Mouse (Mus musculus) ES-Bruce4 (cell line): ENCODE measurements around the gene Tekt3. TPM values are rescaled to one million over a fixed set of nuclear protein-coding genes. Genes with fewer than 3 reads are reported as not detected.

Experiments
- H3K27ac ChIP-seq: 2 replicates; pipeline ENCODE4 v1.5.1; 2012; ENCODE audit warnings: low read length, inconsistent platforms; ENCODE audit not compliant: insufficient read depth
- H3K27me3 ChIP-seq: 2 replicates; pipeline ENCODE4 v1.6.1; 2012; ENCODE audit warnings: mild to moderate bottlenecking, low read length, inconsistent platforms; ENCODE audit not compliant: control insufficient read depth, poor library complexity, insufficient read depth, severe bottlenecking
- H3K36me3 ChIP-seq: 2 replicates; pipeline ENCODE4 v1.6.1; 2012; ENCODE audit warnings: inconsistent platforms, mild to moderate bottlenecking, low read length, moderate library complexity; ENCODE audit not compliant: control insufficient read depth, poor library complexity, insufficient read depth, severe bottlenecking
- H3K4me1 ChIP-seq: one replicate; pipeline ENCODE4 v1.8.1; 2011; ENCODE audit warnings: low read length; ENCODE audit not compliant: control insufficient read depth, insufficient read depth
- H3K4me3 ChIP-seq: 2 replicates; pipeline ENCODE4 v1.5.1; 2011; ENCODE audit warnings: low read depth, mild to moderate bottlenecking, low read length
- H3K9ac ChIP-seq: 2 replicates; pipeline ENCODE4 v1.6.1; 2012; ENCODE audit warnings: low read depth, mild to moderate bottlenecking, inconsistent platforms; ENCODE audit not compliant: poor library complexity, severe bottlenecking
- H3K9me3 ChIP-seq: replicated peaks from 2 replicates; pipeline ENCODE4 v1.6.1; 2012; ENCODE audit warnings: mild to moderate bottlenecking, low read length, inconsistent platforms; ENCODE audit not compliant: control insufficient read depth, poor library complexity, insufficient read depth, severe bottlenecking
- CTCF ChIP-seq: IDR thresholded peaks from one replicate; pipeline ENCODE4 v1.8.1; 2011; ENCODE audit warnings: low read depth, low read length
- EP300 ChIP-seq: IDR thresholded peaks from 2 replicates; pipeline ENCODE4 v1.6.1; 2011; ENCODE audit warnings: low read depth, low read length; ENCODE audit not compliant: insufficient read depth
- POLR2A ChIP-seq: IDR thresholded peaks from one replicate; pipeline ENCODE4 v1.8.1; 2011; ENCODE audit warnings: low read length; ENCODE audit not compliant: insufficient read depth
- polyA plus RNA-seq: library from polyadenylated mRNA; stranded (reverse); fragments of >200 nt; gene quantifications from 2 replicates; pipeline ENCODE4 v1.2.4, GENCODE M21; 2011; ENCODE audit warnings: low read depth; ENCODE audit not compliant: missing spikeins, insufficient read depth, insufficient read length

Tekt3 gene
- polyA plus RNA-seq, 1 experiment: not detected

GRCm38 (mm10) chr11:63094496-63094895, 33.0 kb downstream of the Tekt3 start:
- H3K4me3 ChIP-seq: no peak overlapping the region
- no peak overlapping the region for H3K9ac ChIP-seq
- H3K27me3 ChIP-seq: no peaks in the 10 kb centered on the region
- TF ChIP-seq POLR2A: no peak
- no peak for TF ChIP-seq CTCF
- no peak for TF ChIP-seq EP300
- H3K9me3 ChIP-seq: no peaks in the 10 kb centered on the region
- no peak overlapping the region for H3K27ac ChIP-seq
- H3K36me3 ChIP-seq: no peaks in the 10 kb centered on the region
- no peaks in the 10 kb centered on the region for H3K4me1 ChIP-seq

GRCm38 (mm10) chr11:63098016-63098415, 36.6 kb downstream of the Tekt3 start:
- no peak for TF ChIP-seq POLR2A
- no peak for TF ChIP-seq EP300
- no peak for TF ChIP-seq CTCF
- Histone ChIP-seq H3K4me1 (no peaks in the 10 kb centered on the region), H3K27ac (no peak overlapping the region), H3K4me3 (no peak overlapping the region), H3K9me3 (no peaks in the 10 kb centered on the region), H3K9ac (no peak overlapping the region), H3K36me3 (no peaks in the 10 kb centered on the region), H3K27me3 (no peaks in the 10 kb centered on the region)

- H3K9ac ChIP-seq: no peak overlapping the region
- no peak overlapping the region for H3K27ac ChIP-seq
- H3K4me3 ChIP-seq: no peak overlapping the region
- TF ChIP-seq CTCF (no peak), EP300 (no peak), POLR2A (no peak)
- no peaks in the 10 kb centered on the region for H3K36me3 ChIP-seq
- no peaks in the 10 kb centered on the region for H3K9me3 ChIP-seq
- H3K27me3 ChIP-seq: no peaks in the 10 kb centered on the region
- H3K4me1 ChIP-seq: no peaks in the 10 kb centered on the region
Observed at GRCm38 (mm10) chr11:63099390-63099789, 37.9 kb downstream of the Tekt3 start.

GRCm38 (mm10) chr11:63103256-63103655, 41.8 kb downstream of the Tekt3 start:
- H3K4me1 ChIP-seq: no peaks in the 10 kb centered on the region

GRCm38 (mm10) chr11:63104026-63104425, 42.6 kb downstream of the Tekt3 start:
- no peaks in the 10 kb centered on the region for H3K36me3 ChIP-seq
- no peak for TF ChIP-seq POLR2A
- no peak overlapping the region for H3K27ac ChIP-seq
- H3K4me3 ChIP-seq: no peak overlapping the region
- no peaks in the 10 kb centered on the region for H3K27me3 ChIP-seq
- no peaks in the 10 kb centered on the region for H3K4me1 ChIP-seq
- H3K9ac ChIP-seq: no peak overlapping the region
- H3K9me3 ChIP-seq: no peaks in the 10 kb centered on the region; the same call in 1 of the 2 replicates

More at GRCm38 (mm10) chr11:63103256-63103655, 41.8 kb downstream of the Tekt3 start:
- TF ChIP-seq CTCF (no peak), EP300 (no peak), POLR2A (no peak)
- Histone ChIP-seq H3K27ac (no peak overlapping the region), H3K9ac (no peak overlapping the region), H3K9me3 (no peaks in the 10 kb centered on the region; the same call in 1 of the 2 replicates), H3K27me3 (no peaks in the 10 kb centered on the region), H3K36me3 (no peaks in the 10 kb centered on the region), H3K4me3 (no peak overlapping the region)

GRCm38 (mm10) chr11:63109230-63109775, 47.8 kb downstream of the Tekt3 start:
- no peaks in the 10 kb centered on the region for H3K27me3 ChIP-seq
- H3K27ac ChIP-seq: no peak overlapping the region
- no peaks in the 10 kb centered on the region for H3K36me3 ChIP-seq
- H3K9me3 ChIP-seq: no peaks in the 10 kb centered on the region; the same call in 1 of the 2 replicates
- H3K4me3 ChIP-seq: no peak overlapping the region
- no peak overlapping the region for H3K9ac ChIP-seq
- H3K4me1 ChIP-seq: no peaks in the 10 kb centered on the region
- no peak for TF ChIP-seq POLR2A
- no peak for TF ChIP-seq EP300
- TF ChIP-seq CTCF: no peak
